Mouse (Mus musculus): Measurements from ENCODE around the gene Dffb.
A peak's percentile ranks its signal among the peaks of the same experiment; 100 is the strongest.

Dffb gene

DNA sequence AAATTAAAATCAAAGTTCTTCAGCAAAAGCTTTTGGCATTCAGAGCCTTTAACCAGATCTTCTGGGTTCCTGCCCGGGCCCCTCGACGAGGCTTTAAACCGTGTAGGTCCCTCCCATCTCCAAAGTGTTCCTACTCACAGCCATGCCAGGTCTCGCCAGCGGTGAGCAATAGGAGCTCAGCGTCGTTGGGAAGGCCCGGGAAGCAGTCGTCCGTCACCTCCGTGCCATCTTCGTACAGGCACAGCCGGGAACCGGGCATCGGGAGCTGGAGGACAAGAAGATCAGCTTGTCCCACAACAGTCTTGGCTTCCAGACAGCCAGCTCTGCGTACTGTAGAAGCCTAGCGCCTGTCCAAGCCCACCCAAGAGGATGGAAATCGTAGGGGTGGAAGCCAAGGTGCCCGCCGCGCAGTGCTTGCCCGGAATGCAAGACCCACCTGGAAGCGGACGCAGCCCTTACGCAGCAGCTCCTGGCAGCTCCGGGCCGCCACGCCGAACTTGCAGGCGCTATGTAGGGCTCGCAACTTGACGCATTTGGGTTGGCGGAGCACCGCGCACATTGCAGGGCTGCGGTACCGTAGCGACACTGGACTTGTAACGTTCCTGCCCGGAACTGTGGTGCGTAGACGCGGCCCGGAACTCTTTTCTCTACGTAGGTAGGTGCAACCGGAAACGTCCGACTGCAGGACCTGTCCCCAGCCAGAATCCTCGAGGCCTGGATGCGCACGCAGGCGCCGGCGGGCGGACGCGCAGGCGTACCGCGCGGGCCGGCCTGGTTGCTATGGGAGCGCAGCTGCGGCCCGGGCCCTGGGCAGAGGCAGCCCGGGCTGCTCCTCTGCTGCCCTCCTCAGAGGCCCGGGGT is at the start of gene Dffb, which contains the start of gene Cep104:
Gene Dffb, minus strand, starts transcription at position 696 of the 861 bp plus-strand sequence.
Gene Cep104, plus strand, starts transcription at position 764 of the 861 bp plus-strand sequence.
- peak; percentile 95 for DNase-seq (ENCODE audit: low read depth, low spot score)

DNA sequence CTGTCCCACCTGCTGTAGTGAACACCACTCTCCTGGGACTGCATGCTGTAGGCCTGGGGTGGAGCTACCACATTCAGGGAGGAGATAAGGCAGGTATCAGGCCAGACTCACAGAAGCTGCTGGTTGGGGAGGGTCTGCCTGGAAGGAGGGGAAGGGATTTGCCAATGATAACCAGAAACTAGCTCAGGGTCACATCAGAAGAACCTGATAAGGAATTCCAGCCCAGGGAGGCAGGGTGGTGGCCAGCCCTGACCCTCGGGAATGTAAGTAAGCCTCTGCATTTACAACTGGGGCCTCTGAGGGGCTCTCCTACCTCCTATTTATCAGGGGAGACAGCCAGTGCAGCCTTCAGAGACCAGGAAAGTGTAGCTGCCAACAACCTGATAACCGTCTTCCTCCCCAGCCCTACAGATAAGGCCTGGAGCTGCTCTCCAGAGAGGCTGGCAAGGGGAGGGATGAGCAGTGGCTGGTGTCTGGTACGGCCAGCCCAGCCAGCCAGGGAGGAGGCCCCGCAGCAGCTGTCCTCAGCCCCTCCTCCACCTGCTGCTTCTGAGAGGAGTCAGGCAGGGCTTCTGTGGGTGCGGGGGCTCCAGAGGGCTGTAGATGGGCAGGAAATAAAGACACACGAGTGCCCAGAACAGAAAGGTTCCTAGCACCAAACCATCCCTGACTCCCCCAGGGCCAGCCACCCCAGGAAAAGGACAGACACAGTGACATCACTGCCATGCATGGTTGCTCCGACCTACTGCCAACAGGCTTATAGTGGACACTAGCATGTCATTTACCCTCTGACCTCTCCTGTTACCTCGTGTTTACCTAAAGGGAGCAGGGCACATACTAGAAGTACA is 49.1 kb upstream of the Dffb start:
- no peak for DNase-seq (ENCODE audit: low read depth, low spot score)

DNA sequence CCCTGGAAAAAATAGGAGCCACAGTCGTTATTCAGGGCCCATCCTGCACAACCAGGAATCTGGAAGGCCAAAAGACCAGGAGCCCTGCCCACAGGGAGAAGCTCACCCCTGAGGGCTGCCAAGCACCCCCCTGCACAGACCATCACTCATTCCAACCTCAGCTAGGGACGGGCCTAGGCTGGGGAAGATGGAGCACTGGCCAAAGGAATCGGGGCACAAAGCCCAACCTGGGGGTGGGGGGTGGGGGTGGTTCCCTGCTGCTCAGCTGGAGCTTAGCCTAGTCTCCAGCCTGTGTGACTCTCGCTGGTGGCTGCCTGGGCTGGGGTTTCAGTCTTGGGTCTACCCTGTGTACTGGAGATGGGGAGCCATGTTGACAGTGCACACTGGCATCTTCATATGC is 47.9 kb upstream of the Dffb start:
- DNase-seq (ENCODE audit: low read depth, low spot score): no peak

DNA sequence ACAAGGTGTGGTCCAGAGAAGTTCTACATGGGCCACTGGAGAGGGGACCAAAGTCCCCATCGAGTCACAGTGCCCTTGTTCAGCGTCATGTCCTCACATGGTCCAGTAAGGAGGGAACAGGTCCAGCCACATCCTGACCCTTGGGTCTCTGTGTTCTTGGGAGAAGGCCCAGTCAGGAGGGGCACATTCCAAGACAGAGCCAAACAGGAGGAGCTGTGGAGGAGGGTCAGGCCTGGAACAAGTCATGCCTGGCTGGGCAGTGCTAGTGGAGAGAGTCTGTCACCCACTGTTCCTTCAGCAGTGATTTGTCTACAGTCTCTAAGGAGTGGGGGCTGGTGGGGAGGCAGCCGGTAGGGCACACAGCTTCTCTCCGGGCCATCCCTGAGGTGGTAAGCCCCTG is 47.5 kb upstream of the Dffb start:
- no peak for DNase-seq (ENCODE audit: low read depth, low spot score)

DNA sequence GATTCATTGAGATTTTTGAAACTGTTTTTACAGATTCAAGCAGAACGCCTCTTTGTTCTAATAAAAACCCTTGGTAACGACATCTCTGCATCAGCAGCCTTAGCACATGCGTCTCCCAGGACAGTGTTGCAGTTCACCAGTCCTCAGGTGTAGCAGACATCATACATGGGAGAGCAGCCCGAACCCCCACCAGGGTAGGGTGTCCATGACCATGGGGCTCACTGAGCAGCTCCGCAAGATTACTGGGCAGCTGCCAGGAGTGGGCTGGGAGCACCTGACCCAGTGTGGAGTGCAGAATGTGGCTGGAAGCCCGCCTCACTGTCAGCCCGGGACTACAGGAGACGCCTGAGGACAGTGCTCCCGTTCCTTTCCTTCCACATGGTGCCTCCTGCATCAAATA is 46.5 kb upstream of the Dffb start:
- no peak for DNase-seq (ENCODE audit: low read depth, low spot score)

DNA sequence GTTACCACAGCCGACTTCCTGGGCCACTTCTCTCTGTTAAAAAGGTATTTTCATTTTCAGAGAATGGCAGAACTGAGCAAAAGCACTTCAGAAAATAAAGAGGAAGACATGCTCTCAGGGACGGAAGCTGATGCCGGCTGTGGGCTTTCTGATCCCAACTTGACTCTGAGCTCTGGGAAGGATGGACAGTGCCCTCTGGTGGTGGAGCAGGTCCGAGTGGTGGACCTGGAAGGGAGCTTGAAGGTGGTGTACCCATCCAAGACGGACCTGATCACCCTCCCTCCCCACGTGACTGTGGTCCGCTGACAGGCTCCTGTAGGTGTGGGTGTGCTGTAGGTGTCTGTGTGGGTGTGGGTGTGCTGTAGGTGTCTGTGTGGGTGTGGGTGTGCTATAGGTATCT is 44.6 kb upstream of the Dffb start:
- DNase-seq (ENCODE audit: low read depth, low spot score): peak; percentile 22

DNA sequence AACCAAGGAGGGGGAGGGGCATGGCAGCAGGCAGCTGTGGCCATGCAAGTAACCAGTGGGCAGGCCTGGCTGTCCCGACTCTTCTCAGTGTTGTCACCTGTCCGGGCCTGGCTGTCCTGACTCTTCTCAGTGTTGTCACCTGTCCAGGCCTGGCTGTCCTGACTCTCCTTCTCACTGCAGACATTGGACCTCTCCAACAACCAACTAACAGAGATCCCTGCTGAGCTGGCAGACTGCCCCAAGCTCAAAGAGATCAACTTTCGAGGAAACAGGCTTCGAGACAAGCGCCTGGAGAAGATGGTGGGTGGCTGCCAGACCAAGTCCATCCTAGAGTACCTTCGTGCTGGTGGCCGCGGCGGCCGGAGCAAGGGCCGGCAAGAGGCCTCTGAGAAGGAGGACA is 40.5 kb upstream of the Dffb start:
- no peak for DNase-seq (ENCODE audit: low read depth, low spot score)

DNA sequence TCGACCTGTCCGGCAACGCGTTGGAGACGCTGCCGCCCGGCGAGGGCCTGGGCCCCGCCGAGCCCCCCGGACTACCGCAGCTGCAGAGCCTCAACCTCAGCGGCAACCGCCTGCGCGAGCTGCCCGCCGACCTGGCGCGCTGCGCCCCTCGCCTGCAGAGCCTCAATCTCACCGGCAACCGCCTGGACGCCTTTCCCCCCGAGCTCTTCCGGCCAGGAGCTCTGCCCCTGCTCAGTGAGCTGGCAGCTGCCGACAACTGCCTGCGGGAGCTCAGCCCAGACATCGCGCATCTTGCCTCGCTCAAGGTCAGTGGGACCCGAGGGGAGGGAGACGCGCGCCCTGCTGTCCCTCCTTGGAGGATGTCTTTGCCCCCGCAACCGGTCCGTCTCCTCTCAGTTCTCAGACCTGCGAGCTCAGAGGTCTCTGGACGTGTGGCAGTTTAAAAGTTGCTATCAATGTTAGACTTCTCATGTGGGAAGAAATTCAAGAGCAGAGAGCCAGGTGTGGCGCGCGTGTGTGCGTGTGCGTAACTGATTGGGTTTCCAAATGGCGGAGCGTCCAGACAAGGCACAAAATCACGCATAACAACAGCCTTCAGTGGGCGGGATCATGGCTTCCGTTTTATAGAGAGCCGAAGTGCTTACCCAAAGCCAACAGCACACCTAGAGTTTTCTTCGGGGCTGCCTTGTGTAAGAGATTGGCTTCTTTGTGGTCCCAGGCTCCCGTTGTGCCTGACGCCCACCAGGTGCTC is 37.4 kb upstream of the Dffb start:
- DNase-seq (ENCODE audit: low read depth, low spot score): peak; percentile 50

DNA sequence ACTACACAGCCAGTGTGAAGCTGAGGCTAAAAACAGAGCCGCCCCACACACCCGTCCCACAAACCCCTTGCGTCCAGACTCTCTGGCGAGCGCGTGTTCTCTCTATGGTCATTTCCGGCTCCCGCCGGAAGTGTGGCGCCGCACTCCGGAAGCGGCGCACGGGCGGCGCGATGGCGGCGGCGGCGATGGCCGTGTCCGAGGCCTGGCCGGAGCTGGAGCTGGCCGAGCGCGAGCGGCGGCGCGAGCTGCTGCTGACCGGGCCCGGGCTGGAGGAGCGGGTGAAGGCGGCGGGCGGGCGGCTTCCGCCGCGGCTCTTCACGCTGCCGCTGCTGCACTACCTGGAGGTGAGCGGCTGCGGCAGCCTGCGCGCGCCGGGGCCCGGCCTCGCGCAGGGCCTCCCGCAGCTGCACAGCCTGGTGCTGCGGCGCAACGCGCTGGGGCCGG is 36.7 kb upstream of the Dffb start, which contains the start of gene Lrrc47:
Gene Lrrc47, plus strand, starts transcription at position 86 of the 444 bp plus-strand sequence.
- peak; percentile 88 for DNase-seq (ENCODE audit: low read depth, low spot score)

DNA sequence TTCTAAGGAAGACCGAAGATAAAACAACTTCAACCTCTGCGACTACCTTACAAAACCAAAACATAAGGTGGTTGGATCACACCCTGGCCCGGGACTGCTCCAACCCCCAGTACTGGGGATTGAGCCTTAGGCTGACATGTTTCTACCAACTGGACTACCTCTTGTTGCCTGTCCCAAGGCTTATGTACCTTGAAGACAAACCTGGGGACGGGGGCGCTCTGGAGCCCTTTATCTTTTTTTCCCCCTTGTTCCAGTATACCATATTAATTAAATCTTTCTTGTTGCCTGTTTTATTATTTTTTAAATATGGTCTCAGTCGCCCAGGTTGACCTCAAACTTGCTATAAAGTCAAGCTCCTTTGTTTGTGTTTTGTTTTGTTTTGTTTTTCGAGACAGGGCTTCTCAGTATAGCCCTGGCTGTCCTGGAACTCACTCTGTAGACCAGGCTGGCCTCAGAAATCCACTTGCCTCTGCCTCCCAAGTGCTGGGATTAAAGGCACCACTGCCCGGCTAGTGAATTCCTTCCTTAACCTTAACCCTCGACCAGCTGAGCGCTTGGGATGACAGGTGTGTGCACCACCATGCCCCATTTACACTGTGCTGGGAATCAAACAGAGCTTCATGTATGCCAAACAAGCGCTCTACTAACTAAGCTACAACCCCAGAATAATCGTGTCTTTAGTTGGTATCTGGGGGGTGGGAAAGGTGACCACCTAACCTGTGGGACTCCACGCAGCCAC is 36.1 kb upstream of the Dffb start:
- DNase-seq (ENCODE audit: low read depth, low spot score): peak; percentile 61

DNA sequence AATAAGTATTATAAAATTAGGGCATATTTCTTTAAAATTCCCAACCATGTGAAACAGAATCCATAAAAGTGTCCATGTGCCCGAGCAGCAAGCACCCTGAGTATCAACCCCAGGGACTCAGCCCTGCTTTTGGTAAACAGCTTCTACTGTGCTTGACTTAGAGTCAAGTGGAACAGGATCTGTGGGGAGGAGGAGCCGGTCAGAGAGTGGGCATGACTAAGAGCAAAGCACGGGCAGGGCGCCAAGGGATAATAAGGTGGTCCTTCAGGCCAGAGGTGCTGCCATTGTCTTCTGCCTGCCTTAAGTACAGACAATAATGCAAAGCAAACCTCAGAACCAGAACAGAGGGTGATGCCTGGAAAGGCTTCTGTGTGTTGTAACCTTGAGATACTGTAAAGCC is 32.8 kb upstream of the Dffb start:
- no peak for DNase-seq (ENCODE audit: low read depth, low spot score)

DNA sequence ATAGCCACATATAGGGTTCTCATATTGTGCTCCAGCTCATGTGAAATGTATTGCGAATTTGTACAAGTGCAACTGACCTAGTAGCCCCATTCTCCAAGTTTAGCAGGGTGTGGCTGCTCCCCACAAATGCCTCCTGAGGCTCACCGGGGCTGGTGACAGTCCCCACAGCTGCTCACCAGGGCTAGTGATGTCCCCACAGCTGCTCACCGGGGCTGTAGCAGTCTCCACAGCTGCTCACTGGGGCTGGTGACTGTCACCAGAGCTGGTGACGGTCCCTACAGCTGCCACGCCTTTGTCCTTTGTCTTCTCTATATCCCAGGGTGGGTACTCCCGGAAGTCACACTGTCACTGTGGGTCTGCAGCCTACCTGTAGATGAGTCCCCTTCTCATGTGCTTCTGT is 31.3 kb upstream of the Dffb start:
- no peak for DNase-seq (ENCODE audit: low read depth, low spot score)

DNA sequence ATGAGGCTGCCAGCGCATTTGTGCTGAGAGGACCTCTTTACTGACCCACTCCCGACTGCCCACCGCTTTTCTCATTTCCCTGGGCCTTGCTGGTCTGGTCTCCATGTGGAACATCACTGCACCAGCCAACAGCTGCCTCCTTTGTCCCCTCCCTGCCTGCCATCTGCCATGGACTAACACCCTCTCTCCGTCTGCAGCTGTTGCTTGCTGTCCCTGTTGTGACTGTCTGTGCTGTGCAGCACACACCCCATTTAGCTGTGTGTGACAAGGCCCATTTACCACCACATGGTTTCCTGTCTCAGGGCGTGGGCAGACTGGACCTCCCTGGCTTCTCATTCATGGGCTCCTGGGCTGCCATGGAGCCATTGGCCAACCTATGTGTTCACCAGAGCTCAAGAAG is 30.6 kb upstream of the Dffb start:
- no peak for DNase-seq (ENCODE audit: low read depth, low spot score)

DNA sequence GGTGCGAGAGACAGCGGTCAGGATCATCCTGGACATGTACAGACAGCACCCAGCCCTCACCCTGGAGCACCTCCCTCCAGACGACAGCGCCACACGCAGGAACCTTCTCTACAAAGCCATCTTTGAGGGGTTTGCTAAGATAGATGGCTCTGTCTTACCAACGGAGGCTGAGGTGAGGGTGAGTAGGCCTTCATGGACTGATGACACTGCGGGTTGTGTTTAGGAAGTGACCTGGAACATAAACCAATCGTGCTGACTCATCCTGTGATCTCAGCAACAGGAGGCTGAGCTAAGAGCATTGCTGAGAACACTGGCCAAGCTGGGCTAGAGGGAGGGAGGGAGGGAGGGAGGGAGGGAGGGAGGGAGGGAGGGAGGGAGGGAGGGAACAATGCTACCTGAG is 18.6 kb upstream of the Dffb start:
- no peak for DNase-seq (ENCODE audit: low read depth, low spot score)

DNA sequence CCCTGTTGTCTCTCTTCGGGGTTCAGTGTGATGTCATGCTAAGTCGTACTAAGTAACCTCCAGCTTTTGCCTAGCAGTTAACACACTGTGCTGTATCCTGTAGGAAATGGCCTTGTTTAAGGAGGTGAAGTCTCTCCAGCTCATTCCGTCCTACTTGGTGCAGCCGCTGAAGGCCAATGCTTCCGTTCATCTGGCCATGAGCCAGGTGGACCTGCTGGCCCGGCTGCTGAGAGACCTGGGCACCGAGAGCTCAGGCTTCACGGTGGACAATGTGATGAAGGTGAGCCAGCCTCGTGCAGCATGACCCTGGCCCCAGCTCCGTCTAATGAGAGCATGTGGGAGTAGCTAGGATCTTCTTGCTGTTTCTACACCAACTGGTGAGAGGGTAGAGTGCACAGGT is 17.8 kb upstream of the Dffb start:
- DNase-seq (ENCODE audit: low read depth, low spot score): no peak

DNA sequence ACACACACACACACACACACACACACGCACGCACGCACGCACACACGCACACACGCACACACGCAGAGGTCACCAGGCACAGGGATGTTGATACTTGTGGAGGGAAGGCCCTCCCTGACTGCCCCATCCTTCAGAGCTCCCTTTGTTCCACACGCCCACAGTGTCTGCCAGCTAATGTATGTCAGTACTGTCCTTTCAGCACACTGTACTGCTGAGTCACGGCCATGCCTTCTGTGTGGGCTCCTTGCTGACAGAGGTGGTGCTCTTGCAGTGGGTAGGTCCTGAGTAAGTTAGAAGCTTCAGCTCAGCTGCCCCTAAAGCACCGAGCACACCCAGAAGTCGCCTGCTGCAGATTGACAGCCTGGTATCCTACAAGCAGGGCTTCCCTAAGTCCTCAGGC is 5.5 kb upstream of the Dffb start:
- DNase-seq (ENCODE audit: low read depth, low spot score): no peak

DNA sequence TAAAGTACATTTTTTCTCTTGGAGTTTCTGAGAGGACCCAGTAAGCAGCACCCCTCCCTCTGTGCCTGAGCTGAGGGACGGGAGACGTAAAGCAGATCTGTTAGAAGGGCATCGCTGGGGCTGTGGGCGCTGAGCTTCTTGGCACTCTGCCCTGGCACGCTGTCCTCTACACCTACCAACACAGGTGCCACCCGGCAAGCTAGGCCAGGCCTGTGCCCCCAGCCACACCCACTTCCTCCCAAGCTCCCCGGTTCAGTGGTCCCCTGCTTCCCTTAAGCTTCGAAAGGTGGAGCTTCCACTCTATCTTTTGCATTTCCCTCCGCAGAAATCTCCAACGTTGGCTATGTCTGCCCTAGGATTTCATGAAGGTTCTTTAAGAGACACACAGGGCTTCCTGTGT is 4.3 kb upstream of the Dffb start:
- peak; percentile 71 for DNase-seq (ENCODE audit: low read depth, low spot score)

DNA sequence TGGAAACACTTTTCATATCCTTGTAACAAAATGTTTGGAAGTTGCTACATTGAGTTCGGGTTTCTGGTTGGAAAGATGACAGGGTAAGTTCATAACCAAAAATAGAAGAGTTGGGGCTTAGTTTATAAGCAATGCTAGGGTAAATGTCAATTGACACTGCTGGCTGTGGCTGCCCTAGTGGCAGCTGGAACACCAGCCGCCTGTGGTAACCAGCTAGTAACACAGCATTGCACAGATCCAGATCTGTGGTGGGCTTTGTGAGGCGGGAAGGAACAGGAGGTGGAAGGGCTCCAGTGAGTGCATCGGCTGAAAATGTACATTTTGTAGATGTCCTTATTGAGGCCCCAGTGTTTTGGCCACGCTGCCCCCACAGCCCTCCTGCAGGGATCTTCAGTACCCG is 842 bp upstream of the Dffb start:
- DNase-seq (ENCODE audit: low read depth, low spot score): peak; percentile 44

DNA sequence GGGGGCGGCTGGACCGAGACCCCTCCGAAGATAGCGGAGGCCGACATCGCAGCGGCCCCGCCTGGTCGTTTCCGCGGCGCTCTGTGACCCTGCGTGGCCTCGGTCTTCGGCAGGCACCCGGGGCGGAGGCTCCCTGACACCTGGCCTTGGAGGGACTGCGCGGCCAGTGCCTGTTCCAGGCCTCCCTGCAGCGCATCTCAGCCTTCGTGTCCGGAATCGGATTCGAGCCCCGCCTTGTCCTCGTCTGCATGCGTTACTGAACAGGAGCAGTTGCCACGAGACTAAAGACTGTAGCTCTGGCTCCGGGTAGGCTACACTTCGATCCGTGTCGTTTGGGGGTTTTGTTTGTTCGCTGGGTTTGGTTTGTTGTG is 351 bp upstream of the Dffb start:
- DNase-seq (ENCODE audit: low read depth, low spot score): no peak

DNA sequence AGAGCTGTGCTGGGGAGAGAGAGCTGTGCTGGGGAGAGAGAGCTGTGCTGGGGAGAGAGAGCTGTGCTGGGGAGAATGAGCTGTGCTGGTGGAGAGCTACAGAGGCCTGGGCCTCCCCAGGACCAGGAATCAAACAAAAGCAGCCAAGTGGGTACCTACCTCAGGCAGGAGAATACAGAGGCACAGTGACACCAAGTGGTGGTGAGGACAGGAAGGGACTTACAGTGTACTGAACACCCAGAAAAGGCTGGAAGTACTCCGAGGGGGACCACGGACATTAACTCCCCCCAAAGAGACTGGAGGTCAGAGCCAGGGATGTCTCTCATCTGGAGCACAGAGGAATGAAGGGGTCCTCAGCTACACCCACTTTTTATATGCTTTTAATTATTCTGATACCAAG is 6.9 kb downstream of the Dffb start:
- DNase-seq (ENCODE audit: low read depth, low spot score): peak; percentile 40

DNA sequence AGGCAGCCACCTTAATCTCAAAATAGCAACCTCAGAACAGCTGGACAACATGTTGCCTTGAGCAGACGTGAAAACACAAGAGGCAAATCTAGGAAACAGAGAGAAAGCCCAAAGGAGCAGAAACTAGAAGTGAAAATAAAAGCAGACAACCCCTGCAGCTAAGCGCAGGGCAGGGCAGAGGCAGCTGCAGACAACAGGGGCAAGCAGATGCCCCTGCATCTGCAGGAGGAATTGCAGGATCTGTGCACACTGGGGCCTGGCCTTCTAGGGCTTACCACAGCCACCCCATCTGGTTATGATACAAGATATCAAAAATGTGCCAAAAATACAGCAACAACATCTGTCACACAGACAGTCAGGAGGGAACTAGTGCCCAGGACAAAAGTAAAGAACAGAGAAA is 7.4 kb downstream of the Dffb start:
- DNase-seq (ENCODE audit: low read depth, low spot score): peak; percentile 74

Data from A20 (cell line).